Mouse (Mus musculus) heart, embryonic 14.5 days (tissue): ENCODE data around the gene Pkp4. TPM values are rescaled to one million over a fixed set of nuclear protein-coding genes. Genes with fewer than 3 reads are reported as not detected.

Experiments used
- ATAC-seq: fragments of 200-750 bp; cut with Nextera tagmentation; 2 replicates; pipeline ENCODE4 v1.8.0; 2017; ENCODE audit warnings: low read depth, moderate TSS enrichment; ENCODE audit not compliant: insufficient number of reproducible peaks, insufficient read depth, low FRiP score
- H3K27ac ChIP-seq, 2 experiments: fragments of 200-500 bp in 1 of 2; fragments of 300-500 bp in 1 of 2; sonication (generic) in 1 of 2; replicated peaks in 1 of 2; 2 replicates each; pipeline ENCODE4 v1.5.1; 2012 to 2014; ENCODE audit warnings: low read depth in 2 of 2, low read length in 2 of 2, control low read depth in 1 of 2, mild to moderate bottlenecking in 1 of 2, mixed read lengths in 1 of 2; ENCODE audit not compliant: control insufficient read depth in 1 of 2, insufficient read depth in 1 of 2
- H3K27me3 ChIP-seq: fragments of 300-500 bp; sonication (generic); 2 replicates; pipeline ENCODE4 v1.6.1; 2014; ENCODE audit warnings: mild to moderate bottlenecking, low read length, control low read depth; ENCODE audit not compliant: control insufficient read depth, insufficient read depth
- H3K36me3 ChIP-seq: fragments of 300-500 bp; sonication (generic); 2 replicates; pipeline ENCODE4 v1.6.1; 2014; ENCODE audit warnings: mild to moderate bottlenecking, control low read depth, low read length, mixed read lengths; ENCODE audit not compliant: control insufficient read depth, insufficient read depth
- H3K4me1 ChIP-seq, 2 experiments: fragments of 200-500 bp in 1 of 2; fragments of 300-500 bp in 1 of 2; sonication (generic) in 1 of 2; 2 replicates each; pipeline ENCODE4 v1.6.1; 2012 to 2014; ENCODE audit warnings: low read length in 2 of 2, control low read depth in 1 of 2, mixed read lengths in 1 of 2; ENCODE audit not compliant: control insufficient read depth in 2 of 2, insufficient read depth in 2 of 2
- H3K4me2 ChIP-seq: fragments of 300-500 bp; sonication (generic); 2 replicates; pipeline ENCODE4 v1.6.1; 2014; ENCODE audit warnings: mild to moderate bottlenecking, low read length
- H3K4me3 ChIP-seq, 2 experiments: fragments of 200-500 bp in 1 of 2; fragments of 300-500 bp in 1 of 2; sonication (generic) in 1 of 2; 2 replicates each; pipeline ENCODE4 v1.5.1; 2012 to 2014; ENCODE audit warnings: low read length in 2 of 2, mild to moderate bottlenecking in 2 of 2, control low read depth in 1 of 2, low read depth in 1 of 2, moderate library complexity in 1 of 2; ENCODE audit not compliant: control insufficient read depth in 1 of 2, insufficient read depth in 1 of 2
- H3K9ac ChIP-seq: fragments of 300-500 bp; sonication (generic); 2 replicates; pipeline ENCODE4 v1.6.1; 2014; ENCODE audit warnings: mild to moderate bottlenecking, low read length
- H3K9me3 ChIP-seq: fragments of 300-500 bp; sonication (generic); 2 replicates; pipeline ENCODE4 v1.6.1; 2016; ENCODE audit warnings: low read length, control low read depth; ENCODE audit not compliant: control insufficient read depth
- WGBS: fragments of 180-500 bp; shearing (Covaris S2); extraction: QIAGEN DNeasy Blood & Tissue Kit; methylation state at CpG from one replicate; pipeline ENCODE4 v1.1.7; 2014; 5-methylcytosine and 5-hydroxymethylcytosine counted together
- polyA plus RNA-seq: library from polyadenylated mRNA; unstranded; fragments of >200 nt; fragmentation: Nextera tagmentation; extraction: Ambion mirVana; gene quantifications from 2 replicates; pipeline ENCODE4 v1.2.1, GENCODE M21; 2014

Pkp4 gene
- polyA plus RNA-seq, 1 experiment from 2014 or later = 54.8 TPM

DNA sequence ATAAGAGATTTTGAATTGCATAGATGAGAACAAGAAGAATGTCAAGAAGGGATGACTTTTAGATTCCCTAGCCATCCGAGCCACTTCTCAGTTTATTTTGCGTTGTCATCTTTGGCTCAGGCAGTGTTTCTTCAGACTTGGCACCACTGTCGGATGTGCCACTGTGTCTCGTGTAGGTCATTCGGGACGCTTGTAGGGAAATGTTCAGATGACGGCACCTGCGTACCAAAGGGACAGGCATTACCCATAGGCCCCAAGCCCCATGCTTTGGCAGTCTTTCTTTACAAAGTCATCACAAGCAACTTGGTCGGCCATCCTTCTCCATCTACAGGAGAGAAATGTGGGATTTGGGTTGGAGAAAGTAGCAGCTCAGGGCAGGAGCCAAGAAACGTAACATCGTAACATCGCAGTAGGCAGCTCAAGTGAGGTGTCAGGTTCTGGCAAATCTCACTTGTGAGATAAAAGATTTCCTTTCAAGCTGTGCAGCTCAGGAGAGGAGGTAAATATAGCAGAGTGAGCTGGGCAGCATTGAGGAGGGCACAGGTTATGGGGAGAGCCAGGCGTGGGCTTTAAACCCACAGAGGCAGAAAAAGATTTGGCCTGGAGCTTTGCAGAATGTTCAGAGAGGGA lies 72.8 kb downstream of the Pkp4 start:
- WGBS = 44% methylated on average over 13 of the region's 13 CpGs
- Histone ChIP-seq H3K9ac (peak overlapping the region; percentile 13; the same call in 1 of the 2 replicates), H3K27ac (peak overlapping the region; percentile 63 to 79), H3K9me3 (no peaks in the 10 kb centered on the region), H3K4me2 (peak overlapping the region; percentile 16), H3K4me3 (no peak overlapping the region), H3K27me3 (no peaks in the 10 kb centered on the region), H3K36me3 (peaks cover 19% of the 10 kb centered on the region), H3K4me1 (peaks cover 17 to 26% of the 10 kb centered on the region in 2 experiments)
- peak; percentile 68 for ATAC-seq

DNA sequence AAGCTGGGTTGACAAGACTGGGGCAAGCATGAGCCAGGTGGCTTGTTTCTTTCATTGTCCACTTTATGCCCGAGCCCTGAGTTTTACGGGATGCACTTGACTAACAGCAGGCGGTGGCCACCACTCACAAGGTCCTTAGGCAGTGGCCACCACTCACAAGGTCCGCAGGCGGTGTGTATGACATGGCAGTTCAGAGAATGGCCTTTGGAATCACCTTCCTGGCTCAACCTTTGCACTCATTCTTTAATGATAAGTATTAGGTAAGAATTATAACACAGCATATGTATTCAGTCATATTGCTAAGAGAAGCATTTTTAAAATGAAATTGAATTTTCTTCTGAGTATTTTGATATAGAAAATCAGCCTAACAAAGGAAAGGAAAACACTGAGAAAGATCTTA lies 73.3 kb downstream of the Pkp4 start:
- H3K9ac ChIP-seq = peak overlapping the region; percentile 13; the same call in 1 of the 2 replicates
- no peaks in the 10 kb centered on the region for H3K9me3 ChIP-seq
- ATAC-seq = no peak
- peaks cover 17 to 26% of the 10 kb centered on the region in 2 experiments for H3K4me1 ChIP-seq
- peak overlapping the region; percentile 63 to 79 for H3K27ac ChIP-seq
- peak overlapping the region; percentile 16 for H3K4me2 ChIP-seq
- H3K27me3 ChIP-seq = no peaks in the 10 kb centered on the region
- H3K36me3 ChIP-seq = peaks cover 18% of the 10 kb centered on the region
- WGBS = 60% methylated on average over 5 of the region's 5 CpGs
- H3K4me3 ChIP-seq = no peak overlapping the region

DNA sequence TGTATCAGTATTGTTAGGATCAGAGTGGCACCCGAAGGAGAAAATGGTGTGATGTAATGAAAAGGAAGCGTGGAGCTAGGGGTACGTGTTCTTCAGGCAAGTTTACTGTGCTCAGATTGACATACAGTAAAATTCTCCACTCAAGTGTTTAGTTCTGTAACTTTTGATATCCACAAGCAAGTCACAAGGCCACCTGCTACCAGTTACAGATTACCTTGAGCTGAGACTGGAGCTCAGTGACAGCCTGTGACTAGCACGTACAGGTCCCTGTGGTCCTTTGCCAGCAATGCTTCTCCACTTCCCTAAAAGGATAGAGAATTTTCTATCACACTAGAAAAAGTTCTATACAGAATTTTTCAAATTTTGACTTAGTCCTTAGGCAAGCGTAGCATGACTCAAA lies 73.9 kb downstream of the Pkp4 start:
- Histone ChIP-seq H3K4me3 (no peak overlapping the region), H3K36me3 (peaks cover 19% of the 10 kb centered on the region), H3K9me3 (no peaks in the 10 kb centered on the region), H3K9ac (0 out of 2 replicates have a peak overlapping the region, but pooled peaks have one; percentile 4), H3K27ac (peak overlapping the region; percentile 67 to 79; a peak in 3 of 4 replicates), H3K27me3 (no peaks in the 10 kb centered on the region), H3K4me1 (peaks cover 17 to 26% of the 10 kb centered on the region in 2 experiments), H3K4me2 (no peak overlapping the region)
- ATAC-seq = no peak
- 69% methylated on average over 5 of the region's 5 CpGs for WGBS

DNA sequence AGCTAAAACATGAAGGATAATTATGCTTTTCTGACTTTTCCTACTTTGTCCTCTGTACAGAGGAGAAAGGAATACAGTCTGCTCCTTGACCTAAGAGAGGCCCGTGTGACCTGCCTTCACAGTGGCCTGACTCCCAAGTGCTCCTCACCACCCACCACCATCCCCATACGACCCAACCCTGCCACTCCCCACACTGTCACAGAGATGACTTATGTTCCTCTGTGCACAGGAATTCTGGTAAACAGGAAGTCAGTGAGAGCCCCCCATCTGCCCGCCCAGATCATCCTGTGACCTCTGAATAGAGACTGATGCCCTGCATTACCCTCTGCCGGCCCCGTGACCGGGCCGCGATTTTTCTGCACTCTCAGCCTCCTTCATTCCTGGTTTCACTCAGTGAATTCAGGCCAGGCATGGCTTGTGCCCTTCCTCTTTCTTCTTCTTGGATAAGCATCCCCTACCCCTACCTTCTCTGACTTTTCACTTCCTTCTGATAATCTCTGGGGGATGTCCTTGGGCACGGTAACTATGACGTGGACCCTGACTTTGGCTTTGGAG lies 79.3 kb downstream of the Pkp4 start:
- Histone ChIP-seq H3K27me3 (no peaks in the 10 kb centered on the region), H3K36me3 (peaks cover 30% of the 10 kb centered on the region), H3K9me3 (no peaks in the 10 kb centered on the region), H3K9ac (no peak overlapping the region), H3K4me1 (peaks cover 0 to 4% of the 10 kb centered on the region in 2 experiments; a peak in 1 of 4 replicates), H3K27ac (no peak overlapping the region), H3K4me2 (no peak overlapping the region), H3K4me3 (no peak overlapping the region)
- WGBS = 83% methylated on average over 10 of the region's 10 CpGs
- ATAC-seq = no peak

DNA sequence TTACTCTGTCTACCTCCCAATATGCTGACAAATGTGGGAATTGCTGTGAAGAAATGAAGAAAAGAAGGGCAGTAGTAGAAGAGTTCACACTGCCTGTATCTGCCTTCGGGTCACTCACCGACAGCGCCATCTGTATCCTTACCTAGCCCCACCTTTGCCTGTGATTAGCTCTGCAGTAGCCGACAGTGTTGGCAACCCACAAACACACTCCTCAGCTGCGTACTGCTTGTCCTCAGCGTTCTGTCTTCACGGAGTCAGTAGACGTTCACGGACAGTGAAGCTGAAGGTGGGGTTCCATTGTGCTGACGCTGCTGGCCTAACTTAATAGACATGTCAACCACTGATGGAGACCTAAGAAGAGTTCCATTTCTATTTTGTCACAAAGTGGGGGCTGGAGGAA lies 81.5 kb downstream of the Pkp4 start:
- ATAC-seq = no peak
- Histone ChIP-seq H3K9me3 (no peaks in the 10 kb centered on the region), H3K36me3 (peaks cover 29% of the 10 kb centered on the region), H3K27me3 (no peaks in the 10 kb centered on the region), H3K4me2 (no peak overlapping the region), H3K4me1 (no peaks in the 10 kb centered on the region), H3K27ac (no peak overlapping the region), H3K4me3 (no peak overlapping the region), H3K9ac (no peak overlapping the region)
- 89% methylated on average over 10 of the region's 10 CpGs for WGBS

DNA sequence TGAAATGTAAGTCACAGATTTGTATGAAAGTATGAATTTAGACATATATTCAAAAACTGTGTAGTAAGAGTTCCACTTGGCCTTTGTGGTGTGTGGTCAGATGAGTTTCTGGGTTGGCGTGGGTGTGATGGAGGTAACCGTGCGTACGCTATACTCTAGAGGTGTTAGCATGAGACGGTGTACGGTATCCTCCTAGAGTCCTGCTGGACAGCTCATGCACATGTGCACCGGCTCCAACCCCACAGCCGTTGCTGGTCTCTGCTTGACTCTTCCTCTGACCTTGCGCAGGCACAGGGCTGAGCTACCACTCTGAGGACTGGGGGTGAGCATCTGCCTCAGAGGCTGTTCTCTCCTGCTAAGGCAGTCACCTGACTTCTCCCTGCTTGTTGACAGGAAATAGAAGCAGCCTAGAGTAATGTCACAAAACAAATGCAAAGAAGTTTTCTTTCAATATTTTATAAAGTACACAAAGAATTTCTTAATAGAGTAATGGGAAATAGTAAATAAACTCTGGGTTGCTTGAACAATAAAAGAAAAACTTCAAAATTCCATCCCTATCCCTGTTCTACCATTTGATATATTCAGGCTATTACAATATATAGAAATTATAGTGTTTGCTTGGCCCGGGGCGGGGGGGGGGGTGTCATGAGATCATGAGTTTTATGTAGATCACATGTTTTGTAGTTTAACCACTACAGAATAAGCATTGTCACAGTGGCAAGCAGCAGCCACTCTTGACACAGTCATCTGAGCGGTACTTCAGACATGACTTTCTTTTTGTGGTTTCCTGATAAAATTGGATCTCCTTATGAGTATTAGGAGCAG lies 83.8 kb downstream of the Pkp4 start:
- H3K9ac ChIP-seq = no peak overlapping the region
- H3K27me3 ChIP-seq = no peaks in the 10 kb centered on the region
- no peak for ATAC-seq
- peaks cover 24% of the 10 kb centered on the region for H3K36me3 ChIP-seq
- no peak overlapping the region for H3K4me3 ChIP-seq
- H3K4me2 ChIP-seq = no peak overlapping the region
- H3K4me1 ChIP-seq = no peaks in the 10 kb centered on the region
- H3K27ac ChIP-seq = no peak overlapping the region
- WGBS = 86% methylated on average over 12 of the region's 12 CpGs
- no peaks in the 10 kb centered on the region for H3K9me3 ChIP-seq

DNA sequence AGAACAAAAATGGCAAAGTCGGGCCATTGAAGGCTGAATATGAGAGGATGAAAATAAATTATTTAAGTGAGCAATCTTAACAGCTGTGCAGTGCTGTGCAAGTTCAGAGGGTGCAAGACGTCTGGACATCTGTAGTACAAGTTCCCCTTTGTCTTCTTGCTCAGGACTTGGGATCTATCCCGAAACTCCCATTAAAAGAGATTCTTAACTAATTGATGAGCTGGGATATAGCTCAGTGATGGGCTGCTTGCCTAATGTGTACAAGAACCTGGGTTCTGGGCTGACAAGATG lies 84.4 kb downstream of the Pkp4 start:
- no peak for ATAC-seq
- Histone ChIP-seq H3K4me1 (no peaks in the 10 kb centered on the region), H3K36me3 (peaks cover 19% of the 10 kb centered on the region), H3K9me3 (no peaks in the 10 kb centered on the region), H3K4me2 (no peak overlapping the region), H3K27ac (no peak overlapping the region), H3K27me3 (no peaks in the 10 kb centered on the region), H3K9ac (no peak overlapping the region), H3K4me3 (no peak overlapping the region)
- WGBS = 90% methylated on average over 3 of the region's 3 CpGs
